Mouse (Mus musculus): ENCODE results near the gene Pmepa1. TPM values are rescaled to one million over a fixed set of nuclear protein-coding genes. Genes with fewer than 3 reads are reported as not detected.

Pmepa1 gene
- polyA plus RNA-seq, 1 experiment from 2014 or later = 6.0 TPM

DNA sequence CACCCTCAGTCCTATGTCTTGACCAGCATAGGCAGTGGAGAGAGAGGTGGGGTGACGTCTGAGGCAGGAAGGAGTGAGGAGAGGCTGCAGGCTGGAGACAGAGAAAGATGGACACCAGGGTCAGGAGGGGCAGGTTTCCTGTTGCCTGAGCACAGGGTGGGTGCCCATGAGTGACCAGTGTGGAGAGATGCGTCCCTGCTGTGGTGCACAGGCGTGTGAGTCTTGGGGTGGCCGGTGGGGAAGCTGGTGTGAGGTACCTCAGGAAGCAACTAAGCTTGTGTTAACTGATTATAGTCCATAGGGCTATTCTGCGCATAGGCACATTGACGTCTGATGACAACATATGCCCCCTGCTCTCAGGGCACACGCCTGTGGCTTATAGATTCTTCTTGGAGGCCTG is 97.3 kb downstream of the Pmepa1 start:
- H3K27me3 ChIP-seq = peaks cover 25% of the 10 kb centered on the region; the same call in 1 of the 2 replicates
- peaks cover 16% of the 10 kb centered on the region for H3K4me1 ChIP-seq
- H3K4me3 ChIP-seq = no peak overlapping the region
- no peaks in the 10 kb centered on the region for H3K9me3 ChIP-seq
- no peak overlapping the region for H3K27ac ChIP-seq
- no peaks in the 10 kb centered on the region for H3K36me3 ChIP-seq
- H3K4me2 ChIP-seq (replicated peaks) = no peak overlapping the region
- 82% methylated on average over 7 of the region's 7 CpGs for WGBS
- H3K9ac ChIP-seq = no peak overlapping the region
- no peak for ATAC-seq (ENCODE audit: low FRiP score, low read depth)

DNA sequence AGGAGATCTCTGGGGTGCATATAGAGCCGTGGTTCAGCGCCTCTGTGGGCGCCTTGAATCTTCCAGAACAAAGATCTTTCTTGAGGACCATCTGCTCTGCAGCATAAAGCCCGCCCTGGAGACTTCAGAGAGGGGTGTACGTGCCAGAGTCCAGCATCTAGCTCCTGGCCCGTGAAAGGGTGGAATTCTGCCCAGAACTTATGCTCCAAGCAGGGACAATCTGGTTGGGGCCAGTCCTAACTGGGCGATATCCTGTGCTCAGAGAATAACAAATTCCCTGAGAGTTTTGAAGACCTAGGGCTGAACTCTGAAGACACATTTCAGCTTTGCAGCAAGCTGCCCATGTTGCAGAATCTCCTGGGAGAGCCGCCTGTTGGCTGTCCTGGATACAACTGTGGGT is 98.4 kb downstream of the Pmepa1 start:
- Histone ChIP-seq H3K27ac (no peak overlapping the region), H3K27me3 (peaks cover 25% of the 10 kb centered on the region; the same call in 1 of the 2 replicates), H3K4me1 (peaks cover 27% of the 10 kb centered on the region)

DNA sequence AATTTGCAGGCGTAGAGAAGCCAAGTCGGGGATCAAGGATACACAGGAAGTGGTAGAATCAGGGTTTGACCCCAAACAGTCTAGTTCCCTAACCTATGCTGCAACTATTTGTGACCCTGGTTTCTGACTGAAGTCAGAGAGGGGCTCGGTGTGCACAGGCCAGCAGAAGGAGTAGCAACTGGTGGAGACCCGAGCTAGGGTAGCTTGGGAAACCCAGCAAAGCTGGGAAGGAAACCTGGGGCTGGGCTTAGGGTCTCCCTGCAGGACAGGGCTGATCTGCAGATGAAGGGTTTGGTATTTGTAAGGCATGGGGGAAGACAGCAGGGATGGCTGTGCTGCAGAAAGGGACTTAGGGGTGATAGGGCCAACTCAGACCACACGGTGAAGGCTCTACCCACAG is 98.9 kb downstream of the Pmepa1 start:
- H3K27ac ChIP-seq = no peak overlapping the region
- 77% methylated on average over 5 of the region's 5 CpGs for WGBS
- peaks cover 24% of the 10 kb centered on the region; the same call in 1 of the 2 replicates for H3K27me3 ChIP-seq
- H3K9me3 ChIP-seq = no peaks in the 10 kb centered on the region
- H3K4me3 ChIP-seq = no peak overlapping the region
- H3K36me3 ChIP-seq = no peaks in the 10 kb centered on the region
- no peak overlapping the region for H3K4me2 ChIP-seq (replicated peaks)
- peaks cover 31% of the 10 kb centered on the region for H3K4me1 ChIP-seq
- H3K9ac ChIP-seq = no peak overlapping the region
- ATAC-seq (ENCODE audit: low FRiP score, low read depth) = no peak

More for the DNA sequence above, 98.4 kb downstream of the Pmepa1 start:
- no peak for ATAC-seq (ENCODE audit: low FRiP score, low read depth)
- H3K36me3 ChIP-seq = no peaks in the 10 kb centered on the region
- H3K4me3 ChIP-seq = no peak overlapping the region
- H3K4me2 ChIP-seq (replicated peaks) = no peak overlapping the region
- 85% methylated on average over 8 of the region's 8 CpGs for WGBS
- H3K9ac ChIP-seq = no peak overlapping the region
- H3K9me3 ChIP-seq = no peaks in the 10 kb centered on the region

- H3K9me3 ChIP-seq = no peaks in the 10 kb centered on the region
- no peaks in the 10 kb centered on the region for H3K36me3 ChIP-seq
- no peak overlapping the region for H3K4me3 ChIP-seq
- ATAC-seq (ENCODE audit: low FRiP score, low read depth) = no peak
- H3K27me3 ChIP-seq = peaks cover 20% of the 10 kb centered on the region; the same call in 1 of the 2 replicates
- no peak overlapping the region for H3K9ac ChIP-seq
- peaks cover 40% of the 10 kb centered on the region for H3K4me1 ChIP-seq
- 91% methylated on average over 5 of the region's 5 CpGs for WGBS
- H3K4me2 ChIP-seq (replicated peaks) = no peak overlapping the region
- H3K27ac ChIP-seq = no peak overlapping the region
Observed at GRCm38 (mm10) chr2:173175703-173176102, 100.6 kb downstream of the Pmepa1 start.

GRCm38 (mm10) chr2:173174569-173174968 is 101.8 kb downstream of the Pmepa1 start:
- H3K27me3 ChIP-seq = peaks cover 16% of the 10 kb centered on the region; the same call in 1 of the 2 replicates
- peaks cover 44% of the 10 kb centered on the region for H3K4me1 ChIP-seq
- peak overlapping the region; percentile 64 for H3K4me2 ChIP-seq (replicated peaks)
- H3K4me3 ChIP-seq = no peak overlapping the region; the same call in 1 of the 2 replicates
- H3K9me3 ChIP-seq = no peaks in the 10 kb centered on the region
- 61% methylated on average over 1 of the region's 1 CpGs for WGBS
- peak overlapping the region; percentile 97 for H3K27ac ChIP-seq
- ATAC-seq (ENCODE audit: low FRiP score, low read depth) = no peak
- peak overlapping the region; percentile 19; the same call in 1 of the 2 replicates for H3K9ac ChIP-seq
- H3K36me3 ChIP-seq = no peaks in the 10 kb centered on the region

Other genes starting within 250 kb of the Pmepa1 start
- gene Ctcfl, start 157.0 kb downstream of the Pmepa1 start, polyA plus RNA-seq (2015; fragmentation: Nextera tagmentation; extraction: Ambion mirVana) = 0.13 and 0.15 TPM in 2 replicates
- gene Pck1, start 123.5 kb downstream of the Pmepa1 start, polyA plus RNA-seq (2015; fragmentation: Nextera tagmentation; extraction: Ambion mirVana) = not detected in 2 replicates
- 0.43 and 0.45 TPM in 2 replicates for gene Zbp1, start 57.6 kb downstream of the Pmepa1 start, polyA plus RNA-seq (2015; fragmentation: Nextera tagmentation; extraction: Ambion mirVana)
- gene 1700021F07Rik, start 246.1 kb upstream of the Pmepa1 start, polyA plus RNA-seq (2015; fragmentation: Nextera tagmentation; extraction: Ambion mirVana) = not detected in 2 replicates